Mouse (Mus musculus) T-helper 17 cell (primary cell): ENCODE data around the gene Samd8.

Experiments used
- in situ Hi-C, 2 experiments: fragments of 300-600 bp; cut with MboI, MseI; formaldehyde crosslinking; loops; 1 replicate in 1 of 2; 2 replicates in 1 of 2; pipeline ENCODE4 v1.15.1; 2025; ENCODE audit warnings: high pct_unique_total_duplicates in 2 of 2

The Samd8 gene

GRCm38 (mm10) chr14:21822795-21823374 lies 72.6 kb downstream of the Samd8 start:
- in situ Hi-C loops, result no loop called here

GRCm38 (mm10) chr14:21823897-21824296 lies 73.6 kb downstream of the Samd8 start:
- in situ Hi-C loops, result no loop called here

DNA sequence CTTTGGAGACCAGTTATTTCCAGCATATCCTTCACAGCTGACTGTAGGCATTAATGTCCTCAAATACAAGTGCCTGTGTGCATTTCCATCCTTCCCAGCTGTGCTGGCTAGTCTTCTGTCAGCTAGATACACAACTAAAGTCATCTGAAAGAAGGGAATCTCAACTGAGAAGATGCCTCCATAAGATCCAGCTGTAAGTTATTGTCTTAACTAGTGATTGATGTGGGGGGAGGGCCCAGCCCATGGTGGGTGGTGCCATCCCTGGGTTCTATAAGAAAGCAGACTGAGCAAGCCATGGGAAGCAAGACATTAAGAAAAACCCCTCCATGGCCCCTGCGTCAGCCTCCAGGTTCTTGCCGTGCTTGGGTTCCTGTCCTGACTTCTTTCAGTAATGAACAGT lies 74.6 kb downstream of the Samd8 start, which contains the start of gene Vdac2:
Gene Vdac2, plus strand, starts transcription at position 301 of the 400 bp plus-strand sequence.
- in situ Hi-C loops, result loop anchor here in 1 of 2 experiments (25.0 kb wide), 2 partner anchors 1438 to 1863 kb away; partner anchors contain the start of genes Dnajc9 and Mrps16

- in situ Hi-C loops, result loop anchor here in 1 of 2 experiments (25.0 kb wide), 2 partner anchors 1439 to 1864 kb away; partner anchors contain the start of genes Dnajc9 and Mrps16
These were observed 75.6 kb downstream of the Samd8 start for GRCm38 (mm10) chr14:21825786-21826491.

GRCm38 (mm10) chr14:21830876-21831767 lies 80.8 kb downstream of the Samd8 start:
- in situ Hi-C loops, result loop anchor here in 1 of 2 experiments (25.0 kb wide), 2 partner anchors 1444 to 1869 kb away; partner anchors contain the start of genes Dnajc9 and Mrps16

GRCm38 (mm10) chr14:21831830-21832403 lies 81.6 kb downstream of the Samd8 start:
- in situ Hi-C loops, result loop anchor here in 1 of 2 experiments (25.0 kb wide), 2 partner anchors 1445 to 1870 kb away; partner anchors contain the start of genes Dnajc9 and Mrps16

- in situ Hi-C loops, result loop anchor here in 1 of 2 experiments (25.0 kb wide), 2 partner anchors 1451 to 1876 kb away; partner anchors contain the start of genes Dnajc9 and Mrps16
These were observed 88.1 kb downstream of the Samd8 start for GRCm38 (mm10) chr14:21838336-21839017.

- in situ Hi-C loops, result loop anchor here in 1 of 2 experiments (25.0 kb wide), 2 partner anchors 1455 to 1880 kb away; partner anchors contain the start of genes Dnajc9 and Mrps16
These were observed 91.7 kb downstream of the Samd8 start for GRCm38 (mm10) chr14:21841819-21842592.

- in situ Hi-C loops, result loop anchor here in 1 of 2 experiments (25.0 kb wide), 2 partner anchors 1456 to 1881 kb away; partner anchors contain the start of genes Dnajc9 and Mrps16
These were observed 92.9 kb downstream of the Samd8 start for GRCm38 (mm10) chr14:21843263-21843662.

DNA sequence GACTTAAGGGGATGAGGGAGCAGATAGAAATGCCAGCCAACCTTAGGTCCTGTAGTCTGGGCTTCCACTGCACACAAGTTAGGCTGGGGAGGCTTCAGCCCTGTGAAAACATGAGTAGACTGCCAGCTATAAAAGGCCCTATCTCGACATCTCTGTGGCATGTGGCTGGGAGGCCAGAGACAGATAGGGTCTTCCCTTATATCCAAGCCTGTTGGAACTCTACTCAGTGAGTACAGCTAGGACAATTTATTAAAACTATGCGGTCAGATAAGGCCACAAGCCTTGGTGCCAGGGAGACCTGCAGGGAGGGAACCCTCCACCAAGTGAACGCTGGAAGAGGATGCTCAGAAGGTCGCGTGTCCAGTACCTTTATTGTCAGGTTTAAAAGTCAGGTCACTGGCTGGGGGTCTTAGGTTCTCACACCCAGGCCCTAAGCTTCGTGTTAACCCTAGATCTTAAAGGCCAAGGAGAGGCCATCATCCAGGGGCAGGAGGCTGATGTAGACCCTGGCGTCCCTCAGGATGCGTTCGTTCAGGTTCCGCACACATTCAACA lies 96.6 kb downstream of the Samd8 start:
- in situ Hi-C loops, result loop anchor here in 1 of 2 experiments (25.0 kb wide), 2 partner anchors 1460 to 1885 kb away; partner anchors contain the start of genes Dnajc9 and Mrps16

- in situ Hi-C loops, result loop anchor here in 1 of 2 experiments (25.0 kb wide), 2 partner anchors 1460 to 1885 kb away; partner anchors contain the start of genes Dnajc9 and Mrps16
These were observed 97.2 kb downstream of the Samd8 start for GRCm38 (mm10) chr14:21847381-21848165.
